Mouse (Mus musculus): ENCODE measurements around the gene Pdxk. TPM values are rescaled to one million over a fixed set of nuclear protein-coding genes. Genes with fewer than 3 reads are reported as not detected.
A peak's percentile ranks its signal among the peaks of the same experiment; 100 is the strongest.

The Pdxk gene
- polyA plus RNA-seq, 1 experiment from 2014 or later, result 22.8 TPM

DNA sequence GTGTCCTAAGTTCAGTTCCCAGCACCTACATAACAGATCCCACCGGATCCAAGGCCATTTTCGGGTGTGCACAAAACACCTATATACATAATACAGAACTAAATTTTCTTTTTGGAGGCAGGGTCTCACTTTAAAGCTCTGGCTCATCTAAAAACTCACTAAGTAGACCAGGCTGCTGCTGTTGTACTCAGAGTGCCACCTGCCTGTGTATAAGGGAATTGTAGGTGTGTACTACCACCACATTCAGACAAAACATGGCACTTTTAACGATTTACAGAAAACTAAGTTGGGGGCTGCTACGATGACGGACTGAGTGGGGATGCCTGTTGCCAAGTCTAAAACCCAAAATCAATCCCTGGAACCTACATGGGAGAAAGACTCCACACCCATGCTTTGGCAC, 14.0 kb downstream of the Pdxk start:
- no peak overlapping the region for H3K27ac ChIP-seq (ENCODE audit: low read depth, low read length)
- H3K9ac ChIP-seq (ENCODE audit: low read depth, low read length), result no peak overlapping the region
- H3K9me3 ChIP-seq (ENCODE audit: control insufficient read depth), result no peaks in the 10 kb centered on the region
- ATAC-seq, result no peak
- H3K27me3 ChIP-seq (replicated peaks; ENCODE audit: control insufficient read depth, insufficient read depth, low read length), result no peaks in the 10 kb centered on the region
- 94% methylated on average over 5 of the region's 5 CpGs for WGBS
- H3K4me3 ChIP-seq (ENCODE audit: low read depth, low read length), result no peak overlapping the region
- peaks cover 44% of the 10 kb centered on the region for H3K36me3 ChIP-seq (ENCODE audit: control insufficient read depth, insufficient read depth)
- no peak overlapping the region for H3K4me2 ChIP-seq (replicated peaks; ENCODE audit: low read depth)
- H3K4me1 ChIP-seq (replicated peaks; ENCODE audit: control insufficient read depth, insufficient read depth, low read length), result no peaks in the 10 kb centered on the region
- peak; percentile 48 for TF ChIP-seq CTCF (IDR thresholded peaks at IDR 0.05; ENCODE audit: low read depth)

GRCm38 (mm10) chr10:78447396-78447795, 17.4 kb downstream of the Pdxk start:
- peaks cover 73% of the 10 kb centered on the region for H3K36me3 ChIP-seq (ENCODE audit: control insufficient read depth, insufficient read depth)
- WGBS, result 81% methylated on average over 3 of the region's 3 CpGs

DNA sequence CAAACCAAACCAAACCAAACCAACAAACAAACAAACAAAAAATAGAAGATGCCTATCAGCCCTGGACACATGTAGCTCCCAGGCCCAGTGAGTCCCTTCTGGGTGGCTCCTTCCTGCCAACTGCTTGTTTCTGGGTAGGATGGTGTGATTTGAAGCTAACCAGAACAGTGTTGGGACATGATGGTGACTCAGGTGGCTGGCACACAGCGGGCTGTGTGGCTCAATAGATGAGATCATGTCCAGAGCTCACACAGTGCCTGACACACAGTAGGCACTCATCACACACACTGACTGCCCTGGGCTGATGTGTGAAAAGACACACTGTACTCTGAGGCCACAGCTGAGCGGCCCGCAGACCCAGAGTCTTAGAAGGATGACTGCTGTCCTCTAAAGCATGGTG, 18.6 kb downstream of the Pdxk start:
- H3K4me2 ChIP-seq (replicated peaks; ENCODE audit: low read depth), result no peak overlapping the region
- TF ChIP-seq CTCF (IDR thresholded peaks at IDR 0.05; ENCODE audit: low read depth), result no peak
- H3K4me3 ChIP-seq (ENCODE audit: low read depth, low read length), result no peak overlapping the region
- no peak overlapping the region for H3K27ac ChIP-seq (ENCODE audit: low read depth, low read length)
- peaks cover 79% of the 10 kb centered on the region for H3K36me3 ChIP-seq (ENCODE audit: control insufficient read depth, insufficient read depth)
- H3K9ac ChIP-seq (ENCODE audit: low read depth, low read length), result no peak overlapping the region
- WGBS, result 91% methylated on average over 3 of the region's 3 CpGs
- H3K27me3 ChIP-seq (replicated peaks; ENCODE audit: control insufficient read depth, insufficient read depth, low read length), result no peaks in the 10 kb centered on the region
- no peaks in the 10 kb centered on the region for H3K9me3 ChIP-seq (ENCODE audit: control insufficient read depth)
- ATAC-seq, result no peak
- no peaks in the 10 kb centered on the region for H3K4me1 ChIP-seq (replicated peaks; ENCODE audit: control insufficient read depth, insufficient read depth, low read length)

More at GRCm38 (mm10) chr10:78447396-78447795, 17.4 kb downstream of the Pdxk start:
- Histone ChIP-seq H3K9ac (ENCODE audit: low read depth, low read length) (no peak overlapping the region), H3K27me3 (replicated peaks; ENCODE audit: control insufficient read depth, insufficient read depth, low read length) (no peaks in the 10 kb centered on the region), H3K27ac (ENCODE audit: low read depth, low read length) (no peak overlapping the region), H3K4me3 (ENCODE audit: low read depth, low read length) (no peak overlapping the region), H3K4me2 (replicated peaks; ENCODE audit: low read depth) (no peak overlapping the region), H3K4me1 (replicated peaks; ENCODE audit: control insufficient read depth, insufficient read depth, low read length) (no peaks in the 10 kb centered on the region), H3K9me3 (ENCODE audit: control insufficient read depth) (no peaks in the 10 kb centered on the region)
- TF ChIP-seq CTCF (IDR thresholded peaks at IDR 0.05; ENCODE audit: low read depth), result no peak
- ATAC-seq, result no peak

DNA sequence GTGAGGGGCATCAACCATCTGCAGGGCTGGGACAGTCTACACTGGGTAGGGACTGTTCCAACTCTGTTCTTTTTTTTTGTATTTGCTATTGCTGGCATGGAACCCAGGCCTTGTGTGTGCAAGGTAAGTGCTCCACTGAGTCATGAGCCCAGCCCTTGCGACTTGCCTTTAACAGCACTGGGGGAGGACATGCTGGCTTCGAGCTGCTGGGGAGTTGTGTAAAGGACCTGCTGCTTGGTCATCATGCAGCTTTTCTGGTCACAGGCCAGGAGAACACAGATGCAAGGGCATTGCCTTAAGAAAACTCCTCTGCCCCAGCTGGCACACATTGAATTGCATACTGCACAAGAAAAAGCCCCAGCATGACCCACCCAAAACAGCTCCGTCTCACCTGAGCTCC, 22.5 kb downstream of the Pdxk start:
- Histone ChIP-seq H3K9ac (ENCODE audit: low read depth, low read length) (no peak overlapping the region), H3K27me3 (replicated peaks; ENCODE audit: control insufficient read depth, insufficient read depth, low read length) (no peaks in the 10 kb centered on the region), H3K4me1 (replicated peaks; ENCODE audit: control insufficient read depth, insufficient read depth, low read length) (no peaks in the 10 kb centered on the region), H3K27ac (ENCODE audit: low read depth, low read length) (no peak overlapping the region), H3K9me3 (ENCODE audit: control insufficient read depth) (no peaks in the 10 kb centered on the region), H3K4me3 (ENCODE audit: low read depth, low read length) (no peak overlapping the region), H3K36me3 (ENCODE audit: control insufficient read depth, insufficient read depth) (peaks cover 62% of the 10 kb centered on the region), H3K4me2 (replicated peaks; ENCODE audit: low read depth) (no peak overlapping the region)
- TF ChIP-seq CTCF (IDR thresholded peaks at IDR 0.05; ENCODE audit: low read depth), result no peak
- WGBS, result 97% methylated on average over 3 of the region's 3 CpGs
- ATAC-seq, result no peak

- TF ChIP-seq CTCF (IDR thresholded peaks at IDR 0.05; ENCODE audit: low read depth), result no peak
- no peak overlapping the region for H3K9ac ChIP-seq (ENCODE audit: low read depth, low read length)
- no peaks in the 10 kb centered on the region for H3K27me3 ChIP-seq (replicated peaks; ENCODE audit: control insufficient read depth, insufficient read depth, low read length)
- H3K27ac ChIP-seq (ENCODE audit: low read depth, low read length), result no peak overlapping the region
- WGBS, result 87% methylated on average over 5 of the region's 5 CpGs
- H3K36me3 ChIP-seq (ENCODE audit: control insufficient read depth, insufficient read depth), result peaks cover 58% of the 10 kb centered on the region
- H3K4me1 ChIP-seq (replicated peaks; ENCODE audit: control insufficient read depth, insufficient read depth, low read length), result no peaks in the 10 kb centered on the region
- no peak overlapping the region for H3K4me2 ChIP-seq (replicated peaks; ENCODE audit: low read depth)
- no peak overlapping the region for H3K4me3 ChIP-seq (ENCODE audit: low read depth, low read length)
- H3K9me3 ChIP-seq (ENCODE audit: control insufficient read depth), result no peaks in the 10 kb centered on the region
- ATAC-seq, result no peak
Observed at GRCm38 (mm10) chr10:78441606-78442005, 23.2 kb downstream of the Pdxk start.

DNA sequence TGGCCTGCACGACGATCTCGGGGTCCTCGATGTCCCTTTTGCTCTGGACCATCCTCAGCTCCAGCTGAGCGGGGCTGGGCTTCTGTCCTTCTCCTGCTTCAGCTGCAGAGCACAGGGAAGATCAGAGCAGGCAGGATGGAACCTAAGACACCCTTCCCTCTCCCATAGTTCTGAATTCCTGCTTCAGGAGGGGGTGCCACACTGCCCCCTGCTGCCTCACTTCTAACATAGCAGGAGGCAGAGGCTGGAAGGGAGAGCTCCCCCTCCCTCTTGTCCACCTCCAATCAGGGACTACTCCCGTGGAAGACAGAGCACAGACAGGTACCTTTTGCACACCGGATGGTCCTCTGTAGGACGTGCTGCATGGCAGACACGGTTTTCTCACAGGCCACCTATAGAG, 24.0 kb downstream of the Pdxk start:
- WGBS, result 76% methylated on average over 9 of the region's 9 CpGs

DNA sequence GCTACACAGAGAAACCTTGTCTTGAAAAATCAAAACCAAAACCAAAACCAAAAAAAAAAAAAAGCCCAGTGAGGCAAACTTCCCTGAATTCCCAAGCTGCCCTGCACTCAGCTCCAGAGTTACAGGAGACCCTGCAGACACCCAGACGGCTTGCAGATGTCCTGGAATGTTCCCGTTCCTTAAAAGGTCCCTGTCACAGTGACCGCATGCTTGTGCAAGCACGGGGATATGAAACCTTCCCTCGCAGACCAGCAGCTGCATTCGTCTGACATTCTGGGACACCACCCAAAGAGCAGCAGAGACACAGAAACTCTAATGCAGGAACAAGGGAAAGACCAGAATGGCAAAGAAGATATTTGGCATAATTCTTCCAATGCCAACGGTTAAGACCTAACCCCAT, 24.8 kb downstream of the Pdxk start:
- no peak for TF ChIP-seq CTCF (IDR thresholded peaks at IDR 0.05; ENCODE audit: low read depth)
- Histone ChIP-seq H3K9ac (ENCODE audit: low read depth, low read length) (no peak overlapping the region), H3K4me2 (replicated peaks; ENCODE audit: low read depth) (no peak overlapping the region), H3K9me3 (ENCODE audit: control insufficient read depth) (no peaks in the 10 kb centered on the region), H3K27ac (ENCODE audit: low read depth, low read length) (no peak overlapping the region), H3K27me3 (replicated peaks; ENCODE audit: control insufficient read depth, insufficient read depth, low read length) (no peaks in the 10 kb centered on the region), H3K36me3 (ENCODE audit: control insufficient read depth, insufficient read depth) (peaks cover 46% of the 10 kb centered on the region), H3K4me1 (replicated peaks; ENCODE audit: control insufficient read depth, insufficient read depth, low read length) (no peaks in the 10 kb centered on the region), H3K4me3 (ENCODE audit: low read depth, low read length) (no peak overlapping the region)
- ATAC-seq, result no peak
- 85% methylated on average over 7 of the region's 7 CpGs for WGBS

More for the DNA sequence above, 24.0 kb downstream of the Pdxk start:
- H3K36me3 ChIP-seq (ENCODE audit: control insufficient read depth, insufficient read depth), result peaks cover 54% of the 10 kb centered on the region
- H3K4me3 ChIP-seq (ENCODE audit: low read depth, low read length), result no peak overlapping the region
- TF ChIP-seq CTCF (IDR thresholded peaks at IDR 0.05; ENCODE audit: low read depth), result peak; percentile 81
- no peak overlapping the region for H3K27ac ChIP-seq (ENCODE audit: low read depth, low read length)
- ATAC-seq, result no peak
- no peak overlapping the region for H3K9ac ChIP-seq (ENCODE audit: low read depth, low read length)
- H3K4me2 ChIP-seq (replicated peaks; ENCODE audit: low read depth), result no peak overlapping the region
- no peaks in the 10 kb centered on the region for H3K4me1 ChIP-seq (replicated peaks; ENCODE audit: control insufficient read depth, insufficient read depth, low read length)
- no peaks in the 10 kb centered on the region for H3K27me3 ChIP-seq (replicated peaks; ENCODE audit: control insufficient read depth, insufficient read depth, low read length)
- H3K9me3 ChIP-seq (ENCODE audit: control insufficient read depth), result no peaks in the 10 kb centered on the region
